Mouse (Mus musculus) left cerebral cortex, adult 2 months (tissue): ENCODE results near the gene Smyd3. TPM values are rescaled to one million over a fixed set of nuclear protein-coding genes. Genes with fewer than 3 reads are reported as not detected.

Experiments
- DNase-seq, 2 experiments: peaks; one replicate each; pipeline ENCODE4 v3.0.0; 2021 to 2022; ENCODE audit warnings: low spot score in 2 of 2, mixed read lengths in 1 of 2; ENCODE audit errors: extremely low spot score in 1 of 2
- H3K27ac ChIP-seq: fragments of 200-600 bp; 2 replicates; pipeline ENCODE4 v1.8.1; 2022
- H3K4me3 ChIP-seq: fragments of 200-600 bp; 2 replicates; pipeline ENCODE4 v1.8.1; 2022
- CTCF ChIP-seq: fragments of 200-600 bp; IDR thresholded peaks from 2 replicates; pipeline ENCODE4 v1.8.1; 2022; ENCODE audit warnings: antibody characterized with exemption, mild to moderate bottlenecking, moderate library complexity
- intact Hi-C: fragments of 180-260 bp; cut with DNase I; formaldehyde crosslinking; loops from one replicate; pipeline ENCODE4 v1.15.1; 2025
- total RNA-seq, 2 experiments: library from RNA; stranded (reverse); gene quantifications; 2 replicates each; pipeline ENCODE4 v1.2.3; 2021

Gene Smyd3
- total RNA-seq, 2 experiments from 2014 or later, result 25.0 to 25.6 TPM

DNA sequence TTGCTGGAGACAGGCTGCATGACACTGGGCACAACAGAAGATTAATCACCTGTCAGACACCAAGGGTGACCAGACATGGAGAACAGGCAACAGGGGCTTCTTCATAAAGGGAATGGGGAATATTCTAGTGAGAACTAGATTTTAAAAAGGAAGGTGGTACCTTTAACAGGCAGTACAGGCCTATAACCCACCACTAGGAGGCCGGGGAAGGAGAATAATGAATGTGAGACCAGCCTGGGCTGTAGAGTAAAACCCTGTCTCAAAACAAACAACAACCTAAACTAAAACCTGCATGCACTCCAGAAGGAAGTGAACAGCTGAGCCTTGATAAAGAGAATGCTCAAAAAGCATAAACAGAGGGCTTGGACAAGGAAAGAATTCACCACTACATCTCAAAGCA is 297.6 kb downstream of the Smyd3 start:
- no peak overlapping the region for H3K27ac ChIP-seq
- no peak; the same call in 1 of the 2 replicates for TF ChIP-seq CTCF
- intact Hi-C loops, result no loop called here

DNA sequence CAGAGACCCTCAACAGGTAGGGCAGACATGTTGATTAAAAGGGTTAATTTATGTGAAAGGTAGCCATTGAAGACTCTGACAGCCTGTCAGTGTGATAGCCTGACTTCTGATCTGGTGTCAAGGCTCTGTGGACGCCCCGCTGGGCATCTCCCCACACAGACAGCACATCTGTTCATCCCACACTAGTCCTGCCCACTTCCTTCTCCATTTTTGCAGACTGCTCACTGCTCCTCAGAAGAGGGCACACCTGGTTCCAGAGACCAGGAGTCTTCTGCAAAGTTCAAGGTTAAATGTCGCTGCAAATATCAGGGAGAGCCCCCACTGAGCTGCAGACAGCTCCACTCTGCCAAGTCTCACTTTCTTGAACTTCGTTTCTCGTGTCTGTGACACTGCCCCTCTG is 299.8 kb downstream of the Smyd3 start:
- H3K4me3 ChIP-seq, result no peak overlapping the region
- H3K27ac ChIP-seq, result no peak overlapping the region
- no peak for DNase-seq
- intact Hi-C loops, result no loop called here
- TF ChIP-seq CTCF, result no peak

More for the DNA sequence above, 297.6 kb downstream of the Smyd3 start:
- no peak overlapping the region for H3K4me3 ChIP-seq
- no peak for DNase-seq

DNA sequence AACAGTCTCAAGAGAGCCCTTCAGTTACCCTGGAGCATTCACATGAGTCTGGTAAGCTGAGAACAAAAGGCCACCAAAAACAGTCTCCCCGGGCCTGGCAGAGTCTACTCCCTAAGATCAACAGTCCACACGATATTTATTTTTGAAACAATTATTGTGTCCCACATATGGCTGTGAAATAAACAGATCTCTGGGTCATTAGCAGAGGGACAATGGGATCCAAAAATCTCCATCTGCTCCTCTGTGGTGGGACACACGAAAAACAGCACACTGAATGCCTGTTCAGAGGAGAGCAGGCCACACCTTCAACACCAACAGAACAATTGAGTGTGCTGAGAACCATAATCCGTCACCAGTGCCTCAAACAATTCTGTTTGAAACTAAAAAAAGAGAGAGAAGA is 300.8 kb downstream of the Smyd3 start:
- no peak for DNase-seq

GRCm38 (mm10) chr1:179213381-179213780 is 304.5 kb downstream of the Smyd3 start:
- TF ChIP-seq CTCF, result no peak
- no peak for DNase-seq
- Histone ChIP-seq H3K27ac (no peak overlapping the region), H3K4me3 (no peak overlapping the region)
- intact Hi-C loops, result no loop called here

More for the DNA sequence above, 300.8 kb downstream of the Smyd3 start:
- intact Hi-C loops, result no loop called here
- TF ChIP-seq CTCF, result no peak
- Histone ChIP-seq H3K27ac (no peak overlapping the region), H3K4me3 (no peak overlapping the region)

GRCm38 (mm10) chr1:179212295-179212694 is 305.5 kb downstream of the Smyd3 start:
- Histone ChIP-seq H3K4me3 (no peak overlapping the region), H3K27ac (no peak overlapping the region)
- intact Hi-C loops, result no loop called here
- no peak for TF ChIP-seq CTCF
- no peak for DNase-seq

GRCm38 (mm10) chr1:179211313-179211712 is 306.5 kb downstream of the Smyd3 start:
- DNase-seq, result no peak
- intact Hi-C loops, result no loop called here
- no peak for TF ChIP-seq CTCF
- no peak overlapping the region for H3K4me3 ChIP-seq
- H3K27ac ChIP-seq, result no peak overlapping the region

GRCm38 (mm10) chr1:179207846-179208595 is 309.8 kb downstream of the Smyd3 start:
- DNase-seq, result no peak
- no peak for TF ChIP-seq CTCF
- intact Hi-C loops, result no loop called here
- Histone ChIP-seq H3K27ac (no peak overlapping the region), H3K4me3 (no peak overlapping the region)

DNA sequence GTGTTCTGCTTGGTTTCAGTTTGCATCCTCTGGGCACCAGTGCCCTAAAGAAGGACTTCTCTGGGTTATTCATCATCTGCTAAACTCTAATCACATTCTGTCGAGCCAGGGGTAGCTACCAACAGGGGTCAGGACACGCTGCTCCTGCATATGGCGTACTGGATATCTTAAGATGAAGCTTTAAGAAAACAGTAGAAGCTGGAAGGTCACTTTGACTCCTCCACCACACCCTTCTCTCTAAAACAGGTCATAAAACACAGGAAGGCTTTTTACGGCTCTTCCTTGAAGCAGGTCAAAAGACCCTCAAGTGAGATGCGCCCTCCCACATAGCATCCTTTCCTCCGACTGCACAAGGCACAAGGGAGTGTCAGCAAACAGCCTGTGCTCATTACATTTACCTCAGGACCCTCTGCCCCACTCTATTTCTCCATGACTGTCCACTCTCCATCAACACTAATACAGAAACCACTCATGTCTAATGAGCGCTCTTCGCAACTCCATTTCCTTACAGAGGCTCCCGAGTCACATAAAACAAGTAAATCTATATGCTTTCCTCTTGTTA is 310.6 kb downstream of the Smyd3 start:
- TF ChIP-seq CTCF, result no peak
- no peak overlapping the region for H3K27ac ChIP-seq
- H3K4me3 ChIP-seq, result no peak overlapping the region
- DNase-seq, result no peak
- intact Hi-C loops, result no loop called here

GRCm38 (mm10) chr1:179198517-179199200 is 319.2 kb downstream of the Smyd3 start:
- intact Hi-C loops, result no loop called here
- DNase-seq, result no peak
- Histone ChIP-seq H3K4me3 (no peak overlapping the region), H3K27ac (no peak overlapping the region)
- TF ChIP-seq CTCF, result no peak

GRCm38 (mm10) chr1:179197821-179198516 is 319.9 kb downstream of the Smyd3 start:
- DNase-seq, result no peak
- no peak overlapping the region for H3K27ac ChIP-seq
- TF ChIP-seq CTCF, result no peak
- no peak overlapping the region for H3K4me3 ChIP-seq
- intact Hi-C loops, result no loop called here

DNA sequence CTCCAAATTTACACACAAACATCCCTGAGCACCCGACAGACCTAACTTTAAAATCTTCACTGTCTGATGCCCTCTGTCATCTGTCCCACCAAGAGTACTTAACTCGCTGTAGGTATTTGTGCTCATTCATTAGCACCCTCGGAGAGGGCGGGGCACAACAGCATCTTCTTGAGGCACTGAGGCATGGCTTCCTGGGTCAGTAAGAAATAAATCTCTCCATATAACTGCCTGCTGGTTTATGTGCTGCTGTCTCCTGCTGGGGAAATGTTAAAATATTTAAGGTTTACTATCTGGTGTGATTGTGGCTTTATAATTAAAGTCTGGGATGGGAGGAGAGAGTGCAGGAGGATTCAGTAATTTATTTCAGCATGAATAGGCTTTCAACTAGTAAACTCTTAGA is 320.7 kb downstream of the Smyd3 start:
- DNase-seq, result no peak
- intact Hi-C loops, result no loop called here
- Histone ChIP-seq H3K27ac (no peak overlapping the region), H3K4me3 (no peak overlapping the region)
- no peak for TF ChIP-seq CTCF

GRCm38 (mm10) chr1:179196422-179196821 is 321.4 kb downstream of the Smyd3 start:
- TF ChIP-seq CTCF, result peak; percentile 7; the same call in 1 of the 2 replicates
- DNase-seq, result no peak
- Histone ChIP-seq H3K27ac (no peak overlapping the region), H3K4me3 (no peak overlapping the region)
- intact Hi-C loops, result no loop called here
